Mouse (Mus musculus): ENCODE data around the gene Zfp784. TPM values are rescaled to one million over a fixed set of nuclear protein-coding genes. Genes with fewer than 3 reads are reported as not detected.

Gene Zfp784
- total and polyA plus RNA-seq, 2 experiments from 2014 or later = 5.0 to 5.2 TPM

GRCm38 (mm10) chr7:5051193-5052192, 13.2 kb upstream of the Zfp784 start, which contains the start of gene Zfp580:
Zfp580 (plus strand) TSS chr7:5051538.
- peak within 1 kb of the TSS; percentile 92 for H3K27ac ChIP-seq (ENCODE audit: low read depth, low read length)
- H3K27me3 ChIP-seq (ENCODE audit: insufficient read depth, low read length) = peaks cover 8% of the 10 kb centered on the region
- H3K4me3 ChIP-seq (ENCODE audit: low read depth, low read length) = peak within 1 kb of the TSS; percentile 87
- peaks cover 29% of the 10 kb centered on the region for H3K4me1 ChIP-seq (ENCODE audit: insufficient read depth)
- no peaks in the 10 kb centered on the region for H3K36me3 ChIP-seq (ENCODE audit: insufficient read depth)
- ATAC-seq (peak; percentile 87), DNase-seq (peak; percentile 89)
- H3K9me3 ChIP-seq (ENCODE audit: low read length) = no peaks in the 10 kb centered on the region
- peak within 1 kb of the TSS; percentile 87 for H3K9ac ChIP-seq
- H3K4me2 ChIP-seq (ENCODE audit: low read depth) = peak within 1 kb of the TSS; percentile 86
- WGBS = under 1% methylated on average over 65 of the region's 65 CpGs
- TF ChIP-seq CTCF (IDR thresholded peaks at IDR 0.05; ENCODE audit: low read depth) = no peak

GRCm38 (mm10) chr7:5047313-5047712, 9.1 kb upstream of the Zfp784 start:
- peak; percentile 52 for DNase-seq
- TF ChIP-seq CTCF (IDR thresholded peaks at IDR 0.05; ENCODE audit: low read depth) = peak; percentile 41
- ATAC-seq = no peak
- no peak overlapping the region for H3K4me3 ChIP-seq (ENCODE audit: low read depth, low read length)
- H3K9ac ChIP-seq = no peak overlapping the region
- WGBS = 30% methylated on average over 2 of the region's 2 CpGs
- no peak overlapping the region for H3K27ac ChIP-seq (ENCODE audit: low read depth, low read length)
- H3K4me2 ChIP-seq (ENCODE audit: low read depth) = no peak overlapping the region
- no peaks in the 10 kb centered on the region for H3K27me3 ChIP-seq (ENCODE audit: insufficient read depth, low read length)
- H3K4me1 ChIP-seq (ENCODE audit: insufficient read depth) = peaks cover 4% of the 10 kb centered on the region; the same call in 1 of the 2 replicates
- no peaks in the 10 kb centered on the region for H3K36me3 ChIP-seq (ENCODE audit: insufficient read depth)
- H3K9me3 ChIP-seq (ENCODE audit: low read length) = no peaks in the 10 kb centered on the region

- Histone ChIP-seq H3K36me3 (ENCODE audit: insufficient read depth) (peaks cover 3% of the 10 kb centered on the region; the same call in 1 of the 2 replicates), H3K4me3 (ENCODE audit: low read depth, low read length) (no peak overlapping the region), H3K27ac (ENCODE audit: low read depth, low read length) (no peak overlapping the region), H3K27me3 (ENCODE audit: insufficient read depth, low read length) (no peaks in the 10 kb centered on the region), H3K4me1 (ENCODE audit: insufficient read depth) (peaks cover 4% of the 10 kb centered on the region; the same call in 1 of the 2 replicates), H3K9ac (no peak overlapping the region), H3K9me3 (ENCODE audit: low read length) (no peaks in the 10 kb centered on the region), H3K4me2 (ENCODE audit: low read depth) (no peak overlapping the region)
- ATAC-seq = no peak
- WGBS = 65% methylated on average over 2 of the region's 2 CpGs
- no peak for DNase-seq
- peak; percentile 6; the same call in 1 of the 2 replicates for TF ChIP-seq CTCF (IDR thresholded peaks at IDR 0.05; ENCODE audit: low read depth)
These were observed 7.9 kb upstream of the Zfp784 start for GRCm38 (mm10) chr7:5046112-5046511.

DNA sequence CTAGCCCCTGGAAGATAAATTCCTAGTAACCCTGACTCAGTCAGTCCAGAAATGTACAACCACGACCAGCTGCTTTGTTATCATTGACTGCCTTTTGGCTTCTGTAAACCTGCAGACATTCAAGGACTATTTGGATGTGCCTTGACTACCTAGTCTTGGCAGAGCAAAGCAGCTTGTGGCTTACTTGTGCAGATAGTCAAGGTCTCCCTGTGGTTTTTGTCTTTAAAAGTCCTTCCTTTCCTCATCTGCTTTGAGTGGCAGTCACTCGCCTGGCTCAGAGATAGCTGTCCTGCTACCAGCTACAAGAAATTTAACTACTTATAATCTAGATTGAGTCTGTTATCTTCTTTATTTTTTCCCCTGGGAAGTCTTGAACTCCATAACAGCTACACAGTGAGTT, 6.7 kb upstream of the Zfp784 start:
- WGBS = 86% methylated on average over 2 of the region's 2 CpGs
- no peak overlapping the region for H3K4me2 ChIP-seq (ENCODE audit: low read depth)
- no peaks in the 10 kb centered on the region for H3K9me3 ChIP-seq (ENCODE audit: low read length)
- H3K27ac ChIP-seq (ENCODE audit: low read depth, low read length) = no peak overlapping the region
- H3K27me3 ChIP-seq (ENCODE audit: insufficient read depth, low read length) = no peaks in the 10 kb centered on the region
- peaks cover 3% of the 10 kb centered on the region; the same call in 1 of the 2 replicates for H3K36me3 ChIP-seq (ENCODE audit: insufficient read depth)
- no peak for ATAC-seq
- H3K9ac ChIP-seq = no peak overlapping the region
- DNase-seq = no peak
- no peaks in the 10 kb centered on the region for H3K4me1 ChIP-seq (ENCODE audit: insufficient read depth)
- TF ChIP-seq CTCF (IDR thresholded peaks at IDR 0.05; ENCODE audit: low read depth) = no peak
- H3K4me3 ChIP-seq (ENCODE audit: low read depth, low read length) = no peak overlapping the region

GRCm38 (mm10) chr7:5038940-5039339, 694 bp upstream of the Zfp784 start:
- ATAC-seq (no peak), DNase-seq (no peak)
- no peak for TF ChIP-seq CTCF (IDR thresholded peaks at IDR 0.05; ENCODE audit: low read depth)
- 31% methylated on average over 5 of the region's 5 CpGs for WGBS
- Histone ChIP-seq H3K4me2 (ENCODE audit: low read depth) (peak overlapping the region; percentile 57), H3K27ac (ENCODE audit: low read depth, low read length) (no peak overlapping the region), H3K4me1 (ENCODE audit: insufficient read depth) (peaks cover 11% of the 10 kb centered on the region; the same call in 1 of the 2 replicates), H3K9me3 (ENCODE audit: low read length) (no peaks in the 10 kb centered on the region), H3K27me3 (ENCODE audit: insufficient read depth, low read length) (no peaks in the 10 kb centered on the region), H3K4me3 (ENCODE audit: low read depth, low read length) (peak overlapping the region; percentile 67), H3K36me3 (ENCODE audit: insufficient read depth) (peaks cover 17% of the 10 kb centered on the region), H3K9ac (peak overlapping the region; percentile 76)

- TF ChIP-seq CTCF (IDR thresholded peaks at IDR 0.05; ENCODE audit: low read depth) = no peak
- Histone ChIP-seq H3K4me2 (ENCODE audit: low read depth) (peak overlapping the region; percentile 57), H3K9ac (peak overlapping the region; percentile 76), H3K4me1 (ENCODE audit: insufficient read depth) (peaks cover 11% of the 10 kb centered on the region; the same call in 1 of the 2 replicates), H3K27ac (ENCODE audit: low read depth, low read length) (peak overlapping the region; percentile 96), H3K36me3 (ENCODE audit: insufficient read depth) (peaks cover 31% of the 10 kb centered on the region), H3K9me3 (ENCODE audit: low read length) (no peaks in the 10 kb centered on the region), H3K27me3 (ENCODE audit: insufficient read depth, low read length) (no peaks in the 10 kb centered on the region), H3K4me3 (ENCODE audit: low read depth, low read length) (peak overlapping the region; percentile 67)
- 82% methylated on average over 8 of the region's 8 CpGs for WGBS
- DNase-seq = no peak
- no peak for ATAC-seq
These were observed 779 bp downstream of the Zfp784 start for GRCm38 (mm10) chr7:5037467-5037866.

GRCm38 (mm10) chr7:5037026-5037425, 1.2 kb downstream of the Zfp784 start:
- H3K4me1 ChIP-seq (ENCODE audit: insufficient read depth) = peaks cover 11% of the 10 kb centered on the region; the same call in 1 of the 2 replicates
- H3K4me3 ChIP-seq (ENCODE audit: low read depth, low read length) = 0 out of 2 replicates have a peak overlapping the region, but pooled peaks have one; percentile 67
- H3K9me3 ChIP-seq (ENCODE audit: low read length) = no peaks in the 10 kb centered on the region
- H3K9ac ChIP-seq = no peak overlapping the region
- no peak for ATAC-seq
- peak overlapping the region; percentile 57; the same call in 1 of the 2 replicates for H3K4me2 ChIP-seq (ENCODE audit: low read depth)
- no peak for DNase-seq
- H3K27me3 ChIP-seq (ENCODE audit: insufficient read depth, low read length) = no peaks in the 10 kb centered on the region
- peaks cover 36% of the 10 kb centered on the region for H3K36me3 ChIP-seq (ENCODE audit: insufficient read depth)
- no peak overlapping the region for H3K27ac ChIP-seq (ENCODE audit: low read depth, low read length)
- no peak for TF ChIP-seq CTCF (IDR thresholded peaks at IDR 0.05; ENCODE audit: low read depth)
- WGBS = 93% methylated on average over 7 of the region's 7 CpGs

Measured in forebrain, postnatal 0 days (tissue).